Mouse (Mus musculus) thymus, postnatal 14 days (tissue): Measurements from ENCODE around the gene Ddx20.

Source experiments
- DNase-seq: peaks from one replicate; pipeline ENCODE4 v3.0.0; 2021

Gene Ddx20

DNA sequence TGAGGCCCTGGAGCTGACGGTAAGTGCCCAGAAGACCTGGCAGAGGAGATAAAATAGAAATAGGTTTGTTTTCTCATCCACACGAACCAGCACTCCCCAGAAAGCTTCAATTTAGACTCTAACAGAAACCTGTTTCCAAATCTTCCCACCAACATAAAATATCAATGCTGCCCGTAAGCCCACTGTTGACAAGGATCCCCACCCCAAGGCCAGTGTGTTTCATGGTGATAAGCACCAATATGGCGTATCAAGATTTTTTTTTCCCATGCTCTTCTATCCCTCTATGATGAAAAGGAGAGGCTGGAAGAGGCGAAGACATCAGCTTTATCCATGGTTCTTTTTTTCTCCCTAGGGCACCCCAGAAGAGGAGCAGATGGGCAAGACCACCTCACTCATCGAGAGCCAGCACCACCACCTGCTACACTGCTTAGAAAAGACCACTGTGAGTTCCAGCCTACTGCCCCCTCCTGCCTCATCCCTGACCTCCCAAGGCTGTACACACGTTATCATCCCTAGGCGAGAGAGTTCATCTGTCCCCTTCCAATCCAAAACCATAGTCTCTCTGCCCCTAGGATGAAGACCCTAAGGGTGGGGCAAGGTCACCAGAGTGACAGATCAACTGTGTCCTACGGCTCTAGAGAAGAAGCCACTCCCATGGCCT is 22.1 kb downstream of the Ddx20 start:
- DNase-seq: no peak

DNA sequence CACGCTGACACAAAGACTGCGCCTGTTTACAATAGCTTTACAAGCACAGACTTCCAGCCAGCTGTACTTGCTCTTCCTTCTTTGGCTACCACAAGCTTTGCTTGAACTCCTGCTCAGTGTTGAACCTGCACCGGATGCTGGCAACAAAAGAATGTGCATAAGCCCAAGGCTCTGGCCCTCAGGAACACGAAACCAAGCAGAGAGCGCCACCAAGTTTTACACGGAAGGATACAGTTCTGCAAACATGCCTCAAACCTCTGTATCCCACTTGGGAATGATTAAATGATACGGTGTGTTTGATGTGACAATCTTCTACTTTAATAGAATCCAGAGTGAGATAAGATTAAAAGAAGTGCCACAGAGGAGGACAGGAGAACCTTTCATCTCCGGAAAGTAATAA is 24.3 kb downstream of the Ddx20 start:
- DNase-seq: peak; percentile 19

DNA sequence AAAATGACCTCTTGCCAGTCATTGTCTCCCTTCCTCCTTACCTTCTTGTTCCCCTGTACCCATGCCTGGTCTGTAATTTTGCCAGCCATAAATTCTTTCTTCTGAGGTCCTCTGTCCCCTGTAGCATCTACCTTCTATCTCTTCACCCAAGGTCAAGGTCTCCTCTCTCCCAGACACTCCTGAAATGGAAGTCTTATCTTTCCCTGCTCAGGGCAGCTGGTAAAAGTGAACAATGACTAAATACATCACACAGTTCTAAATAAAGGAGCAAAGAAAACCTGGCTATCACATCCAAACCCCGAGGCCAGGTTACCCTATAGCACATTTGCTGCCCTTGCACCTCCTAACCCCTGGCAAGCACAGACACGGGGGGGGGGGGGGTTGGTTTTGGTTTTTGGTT is 26.8 kb downstream of the Ddx20 start:
- DNase-seq: no peak

DNA sequence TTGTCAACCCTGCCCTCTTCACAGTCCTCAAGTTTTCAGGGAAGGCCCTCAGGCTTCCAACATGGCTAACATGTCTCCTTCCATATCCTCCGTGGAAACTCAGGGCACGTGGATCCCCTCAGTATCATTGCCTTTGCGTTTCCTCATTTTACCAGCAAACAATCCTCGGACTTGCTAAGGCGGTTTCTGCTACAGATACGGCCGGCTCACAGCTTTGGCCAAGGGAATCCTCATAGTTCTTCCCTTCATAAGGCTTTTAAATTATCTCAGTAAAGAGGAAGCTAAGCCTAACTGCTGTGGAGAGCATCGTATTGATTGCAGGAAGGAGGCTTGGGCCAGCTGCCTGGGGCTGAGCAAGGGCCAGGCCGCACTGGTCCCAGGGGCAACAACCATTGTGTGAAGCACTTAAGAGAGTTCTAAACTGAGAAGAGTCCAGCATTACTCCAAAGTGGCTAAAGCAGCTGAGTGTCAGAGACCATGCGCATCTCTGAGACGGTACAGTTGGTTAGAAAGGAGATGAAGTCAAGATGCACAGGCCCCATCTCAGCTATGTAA is 32.3 kb downstream of the Ddx20 start:
- no peak for DNase-seq

DNA sequence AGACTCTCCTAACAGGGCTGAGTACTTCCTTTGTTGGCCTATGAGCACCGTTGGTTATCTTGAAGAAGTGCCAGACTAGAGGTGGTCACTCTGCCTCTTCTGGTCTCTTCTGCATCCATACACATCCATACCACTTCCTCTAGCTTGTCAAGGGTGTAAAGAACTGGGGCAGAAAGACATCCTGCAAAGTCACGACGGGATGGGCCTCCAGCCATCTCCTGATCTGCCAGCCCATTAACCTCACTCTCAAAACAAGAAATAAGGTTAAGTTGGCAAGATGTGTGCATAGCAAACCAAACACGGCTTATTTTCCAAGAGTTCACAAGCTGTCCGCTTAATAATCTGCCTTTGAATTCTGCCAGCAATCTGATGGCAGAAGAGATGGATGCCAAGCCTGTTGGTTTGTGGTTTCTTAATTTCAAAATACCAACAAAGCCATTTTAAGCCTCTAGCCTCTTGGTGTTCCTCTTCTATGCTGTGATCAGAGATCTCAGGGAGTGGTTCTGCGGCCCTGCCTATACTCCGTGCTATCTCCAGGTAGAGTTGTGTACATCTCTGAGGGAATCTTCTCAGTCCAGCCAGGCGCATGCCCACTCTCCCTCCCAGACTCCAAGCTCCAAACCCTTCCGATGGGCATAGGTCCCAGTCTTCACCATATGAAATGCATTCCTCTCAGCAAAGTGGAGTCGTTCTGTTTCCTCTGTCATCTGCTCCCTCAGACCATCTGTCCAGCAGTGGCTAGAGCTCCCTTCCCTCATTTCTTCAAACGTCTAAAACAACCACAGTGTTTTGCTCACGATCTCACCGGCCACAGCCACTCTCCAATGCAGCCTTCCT is 33.6 kb downstream of the Ddx20 start:
- no peak for DNase-seq

DNA sequence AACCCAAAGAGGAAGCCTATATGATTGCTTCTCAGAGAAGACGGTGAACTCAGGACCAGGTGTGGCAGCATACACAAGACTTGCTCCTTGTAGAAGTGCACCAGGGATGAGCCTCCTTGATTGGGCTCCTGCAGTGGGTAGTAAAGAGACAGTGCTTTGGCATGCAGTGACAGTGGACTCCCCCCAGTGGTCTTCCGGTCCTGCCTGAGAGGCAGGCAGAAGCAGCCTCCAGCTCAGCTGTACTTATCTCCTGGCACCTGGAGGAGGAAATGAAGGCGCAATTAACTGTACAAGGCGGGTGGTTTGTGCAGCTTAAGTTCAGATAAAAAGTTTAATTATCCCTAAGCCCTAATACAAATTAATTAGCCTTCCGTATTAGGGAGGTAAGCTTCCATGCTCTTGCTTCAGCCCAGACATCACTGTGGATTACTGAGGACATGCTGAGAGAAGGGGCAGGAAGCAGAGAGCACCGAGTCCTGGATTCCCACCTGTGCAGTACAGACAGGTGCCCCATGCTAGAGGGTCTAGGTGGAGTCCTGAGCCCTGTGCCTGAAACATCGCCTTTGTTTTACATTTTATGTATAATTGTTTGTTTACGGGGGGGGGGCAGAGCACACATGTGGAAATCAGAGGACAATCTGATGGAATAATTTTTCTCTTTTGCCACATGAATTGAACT is 38.3 kb downstream of the Ddx20 start:
- DNase-seq: no peak

DNA sequence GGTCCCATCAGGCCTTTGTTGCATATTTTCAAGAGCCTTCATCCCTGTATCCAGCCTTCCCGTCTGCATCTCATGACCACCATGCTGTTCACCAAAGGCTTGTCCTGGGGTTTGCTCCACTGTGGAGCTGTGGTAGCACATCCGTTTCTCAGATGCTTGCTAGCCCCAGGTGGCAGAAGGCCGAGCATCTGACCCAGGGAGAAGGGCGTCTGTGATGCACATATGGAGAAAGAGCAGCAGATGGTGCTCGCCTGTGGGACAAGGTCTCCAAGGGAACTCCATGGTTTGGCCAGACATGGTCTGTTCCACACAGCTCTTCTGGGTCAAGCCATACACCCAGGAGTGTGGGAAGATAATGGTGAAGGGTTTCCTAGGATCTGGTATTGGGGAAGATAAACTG is 43.8 kb downstream of the Ddx20 start:
- DNase-seq: no peak

DNA sequence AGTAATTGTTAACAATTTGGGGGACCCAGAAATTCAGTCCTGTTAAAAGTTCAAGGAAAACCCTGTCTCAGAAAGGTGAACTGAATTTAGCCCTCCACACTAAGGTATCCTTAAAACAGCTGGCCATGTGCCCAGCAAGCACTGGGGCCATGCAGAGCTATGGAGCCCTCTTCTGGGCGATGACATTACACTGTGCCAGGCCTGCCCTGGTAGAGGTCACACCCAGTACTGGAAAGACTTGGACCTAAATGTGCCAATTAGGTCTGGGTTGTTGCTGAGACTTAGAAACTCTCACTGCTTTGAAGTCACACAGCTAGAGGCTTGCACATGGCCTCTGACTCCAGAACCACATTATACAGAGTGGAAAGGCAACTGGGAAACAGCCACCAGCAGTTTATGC is 45.2 kb downstream of the Ddx20 start:
- no peak for DNase-seq

DNA sequence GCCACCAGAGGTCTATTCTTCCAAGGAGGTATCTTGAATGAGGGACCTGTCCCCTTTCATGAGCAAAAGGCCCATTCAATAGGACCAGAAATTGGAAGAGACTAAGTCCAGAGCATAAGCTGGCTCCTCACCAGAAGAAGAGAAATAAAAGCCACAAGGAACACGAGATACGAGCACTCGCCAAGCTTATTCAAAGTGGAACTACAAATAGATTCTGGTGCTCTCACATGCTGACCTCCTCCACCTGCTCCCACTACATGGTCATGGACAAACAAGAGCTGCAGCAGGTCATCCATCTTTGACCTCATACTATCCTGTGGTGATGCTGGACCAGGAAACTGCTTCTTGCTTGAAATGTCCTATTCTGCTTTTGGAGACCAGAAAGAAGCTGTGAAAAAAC is 54.4 kb downstream of the Ddx20 start:
- DNase-seq: no peak

DNA sequence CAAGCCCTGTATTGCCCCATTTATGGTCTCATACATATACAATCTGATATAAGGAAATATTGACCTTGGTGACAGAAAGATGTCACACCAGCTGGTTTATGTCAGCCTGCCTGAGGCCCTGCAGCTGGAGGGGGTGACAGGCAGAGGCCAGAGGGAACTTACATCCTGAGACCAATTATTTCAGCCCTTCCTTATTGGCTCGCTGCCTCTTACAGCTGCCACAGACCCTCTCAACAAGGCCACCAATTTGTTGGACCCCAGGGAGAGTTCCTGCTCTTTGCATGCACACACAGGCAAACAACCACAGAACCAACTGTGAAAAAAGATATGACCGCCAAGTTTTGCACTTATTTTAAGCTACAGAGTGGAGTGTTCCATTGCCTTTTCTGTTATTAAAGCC is 55.1 kb downstream of the Ddx20 start:
- DNase-seq: no peak
